Mouse (Mus musculus): ENCODE data around the gene Klf2. TPM values are rescaled to one million over a fixed set of nuclear protein-coding genes. Genes with fewer than 3 reads are reported as not detected.

Klf2 gene
- polyA plus RNA-seq, 1 experiment from 2014 or later = 65.3 TPM

GRCm38 (mm10) chr8:72301497-72301896 lies 17.3 kb upstream of the Klf2 start:
- WGBS = 80% methylated on average over 5 of the region's 5 CpGs
- H3K27me3 ChIP-seq (replicated peaks; ENCODE audit: insufficient read depth, low read length) = no peaks in the 10 kb centered on the region
- no peak for DNase-seq (ENCODE audit: low spot score)
- no peak overlapping the region for H3K4me2 ChIP-seq (replicated peaks; ENCODE audit: low read depth, low read length)
- ATAC-seq = no peak
- H3K9ac ChIP-seq (replicated peaks; ENCODE audit: low read depth) = no peak overlapping the region
- TF ChIP-seq CTCF (IDR thresholded peaks at IDR 0.05) (no peak), EP300 (IDR thresholded peaks at IDR 0.05) (no peak)
- no peak overlapping the region for H3K27ac ChIP-seq (ENCODE audit: low read length)
- no peaks in the 10 kb centered on the region for H3K36me3 ChIP-seq (ENCODE audit: insufficient read depth, low read length)
- no peaks in the 10 kb centered on the region for H3K9me3 ChIP-seq (ENCODE audit: low read length)
- H3K4me3 ChIP-seq (ENCODE audit: low read depth, low read length) = no peak overlapping the region
- peaks cover 4% of the 10 kb centered on the region; the same call in 1 of the 2 replicates for H3K4me1 ChIP-seq (ENCODE audit: insufficient read depth, low read depth, low read length)

- TF ChIP-seq CTCF (IDR thresholded peaks at IDR 0.05) (no peak), EP300 (IDR thresholded peaks at IDR 0.05) (no peak)
- peak; percentile 24 for DNase-seq (ENCODE audit: low spot score)
- no peak overlapping the region for H3K4me3 ChIP-seq (ENCODE audit: low read depth, low read length)
Observed at GRCm38 (mm10) chr8:72302986-72303612, 15.7 kb upstream of the Klf2 start.

GRCm38 (mm10) chr8:72303633-72304032 lies 15.2 kb upstream of the Klf2 start:
- Histone ChIP-seq H3K9me3 (ENCODE audit: low read length) (no peaks in the 10 kb centered on the region), H3K4me2 (replicated peaks; ENCODE audit: low read depth, low read length) (no peak overlapping the region; the same call in 1 of the 2 replicates), H3K36me3 (ENCODE audit: insufficient read depth, low read length) (no peaks in the 10 kb centered on the region), H3K27me3 (replicated peaks; ENCODE audit: insufficient read depth, low read length) (no peaks in the 10 kb centered on the region), H3K4me3 (ENCODE audit: low read depth, low read length) (no peak overlapping the region), H3K4me1 (ENCODE audit: insufficient read depth, low read depth, low read length) (peaks cover 4% of the 10 kb centered on the region; the same call in 1 of the 2 replicates), H3K9ac (replicated peaks; ENCODE audit: low read depth) (no peak overlapping the region), H3K27ac (ENCODE audit: low read length) (peak overlapping the region; percentile 84)
- peak; percentile 99 for TF ChIP-seq EP300 (IDR thresholded peaks at IDR 0.05)
- TF ChIP-seq CTCF (IDR thresholded peaks at IDR 0.05) = peak; percentile 42
- DNase-seq (ENCODE audit: low spot score) = peak; percentile 97
- ATAC-seq = peak; percentile 92
- 18% methylated on average over 8 of the region's 8 CpGs for WGBS

More at GRCm38 (mm10) chr8:72302986-72303612, 15.7 kb upstream of the Klf2 start:
- Histone ChIP-seq H3K9me3 (ENCODE audit: low read length) (no peaks in the 10 kb centered on the region), H3K36me3 (ENCODE audit: insufficient read depth, low read length) (no peaks in the 10 kb centered on the region), H3K9ac (replicated peaks; ENCODE audit: low read depth) (no peak overlapping the region), H3K4me1 (ENCODE audit: insufficient read depth, low read depth, low read length) (peaks cover 4% of the 10 kb centered on the region; the same call in 1 of the 2 replicates), H3K27ac (ENCODE audit: low read length) (peak overlapping the region; percentile 84), H3K4me2 (replicated peaks; ENCODE audit: low read depth, low read length) (no peak overlapping the region; the same call in 1 of the 2 replicates), H3K27me3 (replicated peaks; ENCODE audit: insufficient read depth, low read length) (no peaks in the 10 kb centered on the region)
- 45% methylated on average over 8 of the region's 8 CpGs for WGBS
- peak; percentile 18; the same call in 1 of the 2 replicates for ATAC-seq

GRCm38 (mm10) chr8:72305210-72305905 lies 13.5 kb upstream of the Klf2 start, which contains the start of gene Gm10282:
TSS of gene Gm10282 (minus strand) at chr8:72305260.
- DNase-seq (ENCODE audit: low spot score) = no peak
- Histone ChIP-seq H3K9me3 (ENCODE audit: low read length) (no peaks in the 10 kb centered on the region), H3K9ac (replicated peaks; ENCODE audit: low read depth) (no peak within 1 kb of the TSS), H3K27me3 (replicated peaks; ENCODE audit: insufficient read depth, low read length) (no peaks in the 10 kb centered on the region), H3K4me3 (ENCODE audit: low read depth, low read length) (no peak within 1 kb of the TSS), H3K27ac (ENCODE audit: low read length) (no peak within 1 kb of the TSS), H3K36me3 (ENCODE audit: insufficient read depth, low read length) (no peaks in the 10 kb centered on the region), H3K4me1 (ENCODE audit: insufficient read depth, low read depth, low read length) (peaks cover 4% of the 10 kb centered on the region; the same call in 1 of the 2 replicates), H3K4me2 (replicated peaks; ENCODE audit: low read depth, low read length) (no peak within 1 kb of the TSS)
- no peak for ATAC-seq
- WGBS = 68% methylated on average over 12 of the region's 16 CpGs
- TF ChIP-seq CTCF (IDR thresholded peaks at IDR 0.05) = no peak

- no peak overlapping the region for H3K4me3 ChIP-seq (ENCODE audit: low read depth, low read length)
- H3K36me3 ChIP-seq (ENCODE audit: insufficient read depth, low read length) = no peaks in the 10 kb centered on the region
- H3K4me1 ChIP-seq (ENCODE audit: insufficient read depth, low read depth, low read length) = peaks cover 4% of the 10 kb centered on the region; the same call in 1 of the 2 replicates
- no peaks in the 10 kb centered on the region for H3K9me3 ChIP-seq (ENCODE audit: low read length)
- WGBS = 55% methylated on average over 5 of the region's 5 CpGs
- TF ChIP-seq CTCF (IDR thresholded peaks at IDR 0.05) (no peak), EP300 (IDR thresholded peaks at IDR 0.05) (no peak)
- no peaks in the 10 kb centered on the region for H3K27me3 ChIP-seq (replicated peaks; ENCODE audit: insufficient read depth, low read length)
- H3K27ac ChIP-seq (ENCODE audit: low read length) = no peak overlapping the region
- no peak overlapping the region for H3K4me2 ChIP-seq (replicated peaks; ENCODE audit: low read depth, low read length)
- H3K9ac ChIP-seq (replicated peaks; ENCODE audit: low read depth) = no peak overlapping the region
- no peak for ATAC-seq
- no peak for DNase-seq (ENCODE audit: low spot score)
Observed at GRCm38 (mm10) chr8:72306913-72307312, 11.9 kb upstream of the Klf2 start.

GRCm38 (mm10) chr8:72308276-72308675 lies 10.6 kb upstream of the Klf2 start:
- no peaks in the 10 kb centered on the region for H3K36me3 ChIP-seq (ENCODE audit: insufficient read depth, low read length)
- no peak overlapping the region for H3K4me2 ChIP-seq (replicated peaks; ENCODE audit: low read depth, low read length)
- 27% methylated on average over 6 of the region's 6 CpGs for WGBS
- TF ChIP-seq CTCF (IDR thresholded peaks at IDR 0.05) (no peak), EP300 (IDR thresholded peaks at IDR 0.05) (no peak; the same call in 1 of the 2 replicates)
- no peaks in the 10 kb centered on the region for H3K27me3 ChIP-seq (replicated peaks; ENCODE audit: insufficient read depth, low read length)
- H3K9ac ChIP-seq (replicated peaks; ENCODE audit: low read depth) = no peak overlapping the region
- ATAC-seq = peak; percentile 52
- peak; percentile 58 for DNase-seq (ENCODE audit: low spot score)
- no peak overlapping the region for H3K4me3 ChIP-seq (ENCODE audit: low read depth, low read length)
- H3K4me1 ChIP-seq (ENCODE audit: insufficient read depth, low read depth, low read length) = peaks cover under 1% of the 10 kb centered on the region; the same call in 1 of the 2 replicates
- no peak overlapping the region for H3K27ac ChIP-seq (ENCODE audit: low read length)
- H3K9me3 ChIP-seq (ENCODE audit: low read length) = no peaks in the 10 kb centered on the region
